Mouse (Mus musculus) left cerebral cortex, adult 18-20 months (tissue): ENCODE results near the gene Syt15. TPM values are rescaled to one million over a fixed set of nuclear protein-coding genes. Genes with fewer than 3 reads are reported as not detected.

ENCODE experiments used
- total RNA-seq, 2 experiments: library from RNA; stranded (reverse); gene quantifications; 2 replicates each; pipeline ENCODE4 v1.2.3; 2021

Gene Syt15
- total RNA-seq, 2 experiments from 2014 or later, result 0.37 to 0.66 TPM

Other genes starting within 250 kb of the Syt15 start
- gene Zfp488, start 240.8 kb upstream of the Syt15 start, total RNA-seq, result 1 to 10 TPM; 2.6 to 2.7 TPM
- not detected for gene Gm30083, start 204.4 kb upstream of the Syt15 start, total RNA-seq
- gene Gm5460, start 202.8 kb upstream of the Syt15 start, total RNA-seq, result not detected
- not detected for gene Antxrl, start 166.9 kb upstream of the Syt15 start, total RNA-seq
- gene Anxa8, start 133.6 kb upstream of the Syt15 start, total RNA-seq, result 1 to 10 TPM; 1.1 to 1.2 TPM
- not detected for gene A630023A22Rik, start 116.8 kb upstream of the Syt15 start, total RNA-seq
- gene Npy4r, start 67.1 kb upstream of the Syt15 start, total RNA-seq, result not detected
- 1 to 10 TPM; 3.1 to 3.7 TPM for gene Gprin2, start 17.9 kb upstream of the Syt15 start, total RNA-seq
- 10 to 100 TPM in 1 of 2 experiments, 1 to 10 TPM in 1; 10.0 to 11.9 TPM for gene Shld2, start 90.9 kb downstream of the Syt15 start, total RNA-seq
- gene Glud1, start 91.1 kb downstream of the Syt15 start, total RNA-seq, result 100 to 1,000 TPM; 270 to 302 TPM
- gene Fam25c, start 135.8 kb downstream of the Syt15 start, total RNA-seq, result not detected
- 1 to 10 TPM; 5.4 to 5.8 TPM for gene Sncg, start 155.2 kb downstream of the Syt15 start, total RNA-seq
- 1 to 10 TPM; 4.0 to 4.3 TPM for gene Mmrn2, start 155.9 kb downstream of the Syt15 start, total RNA-seq